Mouse (Mus musculus): ENCODE data around the gene Slc17a9. TPM values are rescaled to one million over a fixed set of nuclear protein-coding genes. Genes with fewer than 3 reads are reported as not detected.

Slc17a9 gene
- total RNA-seq, 2 experiments from 2014 or later = 0.24 to 1.1 TPM

GRCm38 (mm10) chr2:180788386-180788785 is 63.3 kb downstream of the Slc17a9 start:
- no peak for DNase-seq (ENCODE audit: low spot score in 2 of 2)
- intact Hi-C loops (cut with DNase I) = loop anchor here (5.0 kb wide), 2 partner anchors 34 to 104 kb away; no protein-coding TSS in a partner anchor

DNA sequence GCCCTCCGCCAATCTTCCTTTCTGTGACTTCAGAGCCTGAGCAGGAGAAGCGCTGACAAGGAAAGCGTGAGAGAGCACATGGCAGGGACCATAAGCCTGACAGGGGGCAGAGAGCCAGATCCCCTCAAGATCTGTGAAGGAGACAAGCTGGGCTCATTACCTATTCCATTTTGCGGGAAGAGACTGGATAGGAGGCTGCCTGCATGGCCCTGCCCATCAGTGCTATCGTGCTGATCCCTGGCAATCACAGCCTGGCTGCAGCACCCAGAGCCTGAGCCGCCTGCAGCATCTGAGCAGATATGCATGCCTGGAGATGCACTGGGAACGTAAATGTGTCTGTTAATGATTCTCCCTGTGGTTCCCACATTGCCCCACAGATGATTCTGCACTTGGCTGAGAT is 63.8 kb downstream of the Slc17a9 start:
- intact Hi-C loops (cut with DNase I) = loop anchor here (5.0 kb wide), 2 partner anchors 33 to 103 kb away; no protein-coding TSS in a partner anchor
- peak; percentile 29 to 60 for DNase-seq (ENCODE audit: low spot score in 2 of 2)

DNA sequence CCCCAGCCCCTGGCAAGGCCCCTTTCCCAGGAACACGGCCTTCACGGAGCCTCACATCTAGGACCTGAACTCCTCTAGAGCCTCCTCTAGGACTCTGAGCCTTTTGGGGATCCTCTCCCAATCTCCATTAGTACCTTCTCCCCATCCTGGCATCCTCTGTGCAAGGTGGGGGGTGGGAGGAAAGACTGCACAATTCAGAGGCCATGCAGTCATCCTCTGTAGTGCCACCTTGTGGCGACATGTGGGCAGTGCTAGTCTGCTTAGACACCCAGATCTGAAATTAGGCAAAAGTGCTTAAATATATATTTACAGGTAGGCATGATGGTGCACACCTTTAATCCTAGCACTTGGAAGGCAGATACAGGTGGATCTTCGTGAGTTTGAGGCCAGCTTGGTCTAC is 66.6 kb downstream of the Slc17a9 start:
- intact Hi-C loops (cut with DNase I) = no loop called here
- peak; percentile 74 to 84 for DNase-seq (ENCODE audit: low spot score in 2 of 2)

Other genes with a start within 250 kb of the Slc17a9 start
- 10 to 100 TPM; 11.4 to 14.1 TPM for gene Ntsr1, start 225.3 kb upstream of the Slc17a9 start, total RNA-seq (2021)
- 10 to 100 TPM; 15.9 to 20.9 TPM for gene Mrgbp, start 144.0 kb upstream of the Slc17a9 start, total RNA-seq (2021)
- gene Ogfr, start 136.0 kb upstream of the Slc17a9 start, total RNA-seq (2021) = 10 to 100 TPM; 61.5 to 62.9 TPM
- 10 to 100 TPM; 23.2 to 31.7 TPM for gene Col9a3, start 127.5 kb upstream of the Slc17a9 start, total RNA-seq (2021)
- 1 to 10 TPM; 2.5 to 3.3 TPM for gene Tcfl5, start 82.6 kb upstream of the Slc17a9 start, total RNA-seq (2021)
- gene Dido1, start 15.3 kb upstream of the Slc17a9 start, total RNA-seq (2021) = 10 to 100 TPM; 56.6 to 57.7 TPM
- 10 to 100 TPM; 61.8 to 63.6 TPM for gene Gid8, start 15.1 kb upstream of the Slc17a9 start, total RNA-seq (2021)
- gene Bhlhe23, start 51.6 kb downstream of the Slc17a9 start, total RNA-seq (2021) = not detected
- 10 to 100 TPM; 63.1 to 68.4 TPM for gene Ythdf1, start 195.7 kb downstream of the Slc17a9 start, total RNA-seq (2021)
- gene Birc7, start 203.8 kb downstream of the Slc17a9 start, total RNA-seq (2021) = not detected
- gene Nkain4, start 229.4 kb downstream of the Slc17a9 start, total RNA-seq (2021) = 10 to 100 TPM; 35.7 to 45.1 TPM
- gene Arfgap1, start 242.0 kb downstream of the Slc17a9 start, total RNA-seq (2021) = 100 to 1,000 TPM; 136 to 137 TPM

All from left cerebral cortex, postnatal 14 days (tissue).